Mouse (Mus musculus) forebrain, embryonic 15.5 days (tissue): Measurements from ENCODE around the gene Ripk4. TPM values are rescaled to one million over a fixed set of nuclear protein-coding genes. Genes with fewer than 3 reads are reported as not detected.

Source experiments
- ATAC-seq: fragments of 200-750 bp; cut with Nextera tagmentation; replicated peaks from 2 replicates; pipeline ENCODE4 v1.8.0; 2017; ENCODE audit warnings: mild to moderate bottlenecking, moderate TSS enrichment, moderate library complexity
- H3K27ac ChIP-seq: fragments of 300-500 bp; sonication (generic); replicated peaks from 2 replicates; pipeline ENCODE4 v1.5.1; 2015; ENCODE audit warnings: mild to moderate bottlenecking, inconsistent platforms
- H3K27me3 ChIP-seq: fragments of 300-500 bp; sonication (generic); 2 replicates; pipeline ENCODE4 v1.6.1; 2015; ENCODE audit warnings: inconsistent platforms
- H3K36me3 ChIP-seq: fragments of 300-500 bp; sonication (generic); 2 replicates; pipeline ENCODE4 v1.6.1; 2015; ENCODE audit warnings: mild to moderate bottlenecking, inconsistent platforms
- H3K4me1 ChIP-seq: fragments of 300-500 bp; sonication (generic); 2 replicates; pipeline ENCODE4 v1.6.1; 2015; ENCODE audit warnings: inconsistent platforms
- H3K4me2 ChIP-seq: fragments of 300-500 bp; sonication (generic); replicated peaks from 2 replicates; pipeline ENCODE4 v1.6.1; 2015; ENCODE audit warnings: mild to moderate bottlenecking, inconsistent platforms
- H3K4me3 ChIP-seq: fragments of 300-500 bp; sonication (generic); 2 replicates; pipeline ENCODE4 v1.5.1; 2015; ENCODE audit warnings: mild to moderate bottlenecking, inconsistent platforms
- H3K9ac ChIP-seq: fragments of 300-500 bp; sonication (generic); replicated peaks from 2 replicates; pipeline ENCODE4 v1.6.1; 2015; ENCODE audit warnings: mild to moderate bottlenecking, inconsistent platforms
- H3K9me3 ChIP-seq: fragments of 300-500 bp; sonication (generic); 2 replicates; pipeline ENCODE4 v1.6.1; 2016; ENCODE audit warnings: inconsistent platforms
- WGBS: fragments of 180-500 bp; shearing (Covaris S2); methylation state at CpG from one replicate; pipeline ENCODE4 v1.1.7; 2015; ENCODE audit warnings: mixed read lengths; 5-methylcytosine and 5-hydroxymethylcytosine counted together
- polyA plus RNA-seq: library from polyadenylated mRNA; unstranded; fragments of >200 nt; fragmentation: Nextera tagmentation; extraction: Ambion mirVana; gene quantifications from 2 replicates; pipeline ENCODE4 v1.2.1, GENCODE M21; 2015

Gene Ripk4
- 0.99 and 1.2 TPM in 2 replicates for polyA plus RNA-seq

GRCm38 (mm10) chr16:97763061-97763989, at the start of gene Ripk4:
Ripk4 (minus strand) TSS chr16:97763787.
- peak within 1 kb of the TSS; percentile 67 for H3K4me2 ChIP-seq
- H3K4me3 ChIP-seq: peak within 1 kb of the TSS; percentile 44
- H3K9me3 ChIP-seq: no peaks in the 10 kb centered on the region
- under 1% methylated on average over 88 of the region's 88 CpGs for WGBS
- no peak within 1 kb of the TSS for H3K27ac ChIP-seq
- ATAC-seq: peak; percentile 55
- peaks cover 13% of the 10 kb centered on the region for H3K4me1 ChIP-seq
- H3K27me3 ChIP-seq: peaks cover 50% of the 10 kb centered on the region
- H3K36me3 ChIP-seq: no peaks in the 10 kb centered on the region
- peak within 1 kb of the TSS; percentile 28; the same call in 1 of the 2 replicates for H3K9ac ChIP-seq

GRCm38 (mm10) chr16:97808881-97809280, 45.3 kb upstream of the Ripk4 start:
- H3K27ac ChIP-seq: no peak overlapping the region
- H3K36me3 ChIP-seq: peaks cover 92% of the 10 kb centered on the region
- H3K4me3 ChIP-seq: no peak overlapping the region
- H3K9ac ChIP-seq: no peak overlapping the region
- ATAC-seq: no peak
- no peak overlapping the region for H3K4me2 ChIP-seq
- WGBS: 96% methylated on average over 3 of the region's 3 CpGs
- no peaks in the 10 kb centered on the region for H3K4me1 ChIP-seq
- no peaks in the 10 kb centered on the region for H3K9me3 ChIP-seq
- H3K27me3 ChIP-seq: no peaks in the 10 kb centered on the region

DNA sequence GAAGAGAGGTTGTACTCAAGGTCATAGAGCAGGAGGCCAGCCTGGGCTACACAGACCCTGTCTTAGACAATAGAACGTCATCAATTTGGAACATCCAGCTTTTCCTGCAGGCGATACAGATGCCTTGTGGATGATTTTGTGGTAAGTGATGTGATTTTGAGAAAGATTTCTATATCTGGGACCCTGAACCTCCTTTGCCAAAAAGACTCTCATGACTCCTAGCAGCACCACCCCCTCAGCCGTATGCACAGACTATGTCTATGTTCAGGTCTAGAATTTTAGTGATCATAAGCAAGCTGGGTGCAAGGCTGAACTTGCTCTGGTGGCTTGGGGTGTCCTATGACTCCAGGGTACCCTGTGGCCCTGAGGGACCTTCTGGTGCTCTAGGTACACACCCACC, 42.1 kb upstream of the Ripk4 start:
- Histone ChIP-seq H3K9ac (no peak overlapping the region), H3K27ac (no peak overlapping the region), H3K36me3 (peaks cover 86% of the 10 kb centered on the region), H3K9me3 (no peaks in the 10 kb centered on the region), H3K4me3 (no peak overlapping the region), H3K27me3 (no peaks in the 10 kb centered on the region), H3K4me2 (no peak overlapping the region), H3K4me1 (no peaks in the 10 kb centered on the region)
- no peak for ATAC-seq
- 99% methylated on average over 3 of the region's 3 CpGs for WGBS

DNA sequence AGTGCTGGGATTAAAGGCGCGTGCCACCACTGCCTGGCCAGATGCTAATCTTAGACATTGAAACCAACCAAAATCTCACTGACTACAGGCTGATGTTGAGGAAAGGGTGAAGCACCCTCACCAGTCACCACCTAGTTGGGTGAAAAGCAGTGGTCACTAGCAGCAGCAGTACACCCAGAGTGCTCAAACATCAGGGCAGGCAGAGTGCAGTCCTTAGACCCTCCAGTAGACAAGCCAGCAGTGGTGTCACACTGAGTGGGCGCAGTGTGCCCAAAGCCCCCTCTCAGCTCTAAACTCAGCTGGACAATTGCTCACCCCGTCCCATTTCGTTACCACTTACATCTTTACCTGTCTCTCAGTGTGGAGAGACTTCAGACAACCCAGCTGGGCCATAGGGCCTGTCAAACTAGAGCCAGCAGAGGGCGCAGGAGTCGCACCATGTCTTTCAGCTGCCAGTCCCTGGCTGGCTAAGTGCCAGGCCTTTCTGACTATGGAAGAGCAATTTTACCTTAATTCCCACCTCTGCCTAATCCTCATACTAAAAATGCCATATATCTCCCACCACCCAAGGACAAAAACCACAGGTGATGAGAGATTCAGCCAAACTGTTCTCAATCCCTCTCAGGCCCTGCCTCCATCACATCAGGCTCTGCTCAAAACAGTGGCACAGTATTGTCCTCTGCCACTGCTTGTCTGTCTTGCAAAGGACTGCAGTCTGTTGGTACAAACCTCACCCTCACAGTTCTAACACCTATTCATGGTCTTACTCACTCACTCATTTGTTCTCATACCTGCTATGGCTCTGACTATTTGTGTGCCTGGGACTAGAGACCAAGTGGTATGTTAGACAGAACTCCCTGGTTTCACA, 41.3 kb upstream of the Ripk4 start:
- ATAC-seq: peak; percentile 43; the same call in 1 of the 2 replicates
- Histone ChIP-seq H3K4me2 (no peak overlapping the region), H3K4me3 (no peak overlapping the region), H3K27me3 (no peaks in the 10 kb centered on the region), H3K9me3 (no peaks in the 10 kb centered on the region), H3K27ac (no peak overlapping the region), H3K36me3 (peaks cover 85% of the 10 kb centered on the region), H3K4me1 (no peaks in the 10 kb centered on the region), H3K9ac (no peak overlapping the region)
- 70% methylated on average over 7 of the region's 7 CpGs for WGBS

DNA sequence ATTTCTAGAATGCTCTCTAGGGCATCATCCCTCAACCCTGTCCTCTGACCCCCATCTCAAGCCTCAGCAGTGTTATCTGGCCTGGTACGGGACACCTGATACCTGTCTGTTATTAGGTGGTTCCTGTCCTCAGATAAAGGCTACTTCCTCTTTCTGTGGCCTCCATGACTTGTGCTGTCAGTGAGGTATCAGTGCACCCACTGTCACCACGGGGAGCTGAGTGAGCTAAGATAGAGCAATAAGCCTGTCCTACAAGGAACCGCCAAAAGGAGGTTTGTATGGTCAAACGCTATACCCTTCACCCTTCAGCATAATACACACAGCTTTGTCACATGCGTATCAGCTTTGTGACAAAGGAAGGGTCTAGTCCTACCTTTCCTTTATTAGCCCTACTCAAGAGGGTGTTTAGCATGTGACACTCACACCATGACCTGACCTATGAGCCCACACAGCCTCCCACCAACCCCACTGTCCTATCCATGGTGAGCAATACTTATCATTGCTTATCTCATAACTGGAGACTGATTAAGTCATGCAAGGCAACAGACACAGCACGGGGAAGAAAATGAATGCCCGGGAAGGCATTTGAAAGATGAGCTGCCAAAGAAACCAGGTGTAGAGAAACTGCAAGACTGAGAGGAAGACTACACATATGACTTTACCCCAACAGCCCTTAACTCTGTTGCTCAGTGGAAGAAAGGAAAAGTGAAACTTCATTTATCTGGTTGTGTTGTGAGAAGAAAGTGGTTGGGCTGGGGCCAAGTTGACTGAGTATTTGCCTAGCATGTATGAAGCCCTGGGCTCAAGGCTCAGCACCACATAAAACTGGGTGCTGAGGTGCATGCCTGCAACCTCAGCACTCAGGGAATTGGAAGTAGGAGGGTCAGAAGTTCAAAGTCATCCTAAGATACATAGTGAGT, 34.6 kb upstream of the Ripk4 start:
- no peak for ATAC-seq
- Histone ChIP-seq H3K36me3 (peaks cover 86% of the 10 kb centered on the region), H3K4me3 (no peak overlapping the region), H3K4me2 (no peak overlapping the region), H3K9me3 (no peaks in the 10 kb centered on the region), H3K4me1 (no peaks in the 10 kb centered on the region), H3K27me3 (no peaks in the 10 kb centered on the region), H3K9ac (no peak overlapping the region), H3K27ac (no peak overlapping the region)
- 97% methylated on average over 7 of the region's 7 CpGs for WGBS

DNA sequence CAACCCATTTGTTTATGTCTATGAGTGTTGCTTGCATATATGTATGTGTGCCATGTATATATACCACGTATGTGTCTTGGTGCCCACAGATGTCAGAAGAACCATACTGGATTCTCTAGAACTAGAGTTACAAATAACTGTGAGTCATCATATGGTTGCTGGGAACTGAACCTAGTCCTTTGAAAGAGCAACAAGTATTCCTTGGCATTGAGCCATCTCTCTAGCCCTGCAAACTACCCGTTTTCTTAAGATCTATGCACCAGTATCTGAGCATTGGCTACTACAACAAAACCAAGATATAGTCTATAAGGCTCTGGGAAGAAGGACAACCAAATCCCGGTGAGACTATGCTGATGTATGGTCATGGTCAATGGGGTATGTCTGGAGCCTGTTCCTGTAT, 33.6 kb upstream of the Ripk4 start:
- peaks cover 85% of the 10 kb centered on the region for H3K36me3 ChIP-seq
- no peaks in the 10 kb centered on the region for H3K27me3 ChIP-seq
- no peak overlapping the region for H3K4me2 ChIP-seq
- ATAC-seq: no peak
- 82% methylated on average over 3 of the region's 3 CpGs for WGBS
- H3K9ac ChIP-seq: no peak overlapping the region
- no peak overlapping the region for H3K4me3 ChIP-seq
- H3K27ac ChIP-seq: no peak overlapping the region
- no peaks in the 10 kb centered on the region for H3K4me1 ChIP-seq
- H3K9me3 ChIP-seq: no peaks in the 10 kb centered on the region

DNA sequence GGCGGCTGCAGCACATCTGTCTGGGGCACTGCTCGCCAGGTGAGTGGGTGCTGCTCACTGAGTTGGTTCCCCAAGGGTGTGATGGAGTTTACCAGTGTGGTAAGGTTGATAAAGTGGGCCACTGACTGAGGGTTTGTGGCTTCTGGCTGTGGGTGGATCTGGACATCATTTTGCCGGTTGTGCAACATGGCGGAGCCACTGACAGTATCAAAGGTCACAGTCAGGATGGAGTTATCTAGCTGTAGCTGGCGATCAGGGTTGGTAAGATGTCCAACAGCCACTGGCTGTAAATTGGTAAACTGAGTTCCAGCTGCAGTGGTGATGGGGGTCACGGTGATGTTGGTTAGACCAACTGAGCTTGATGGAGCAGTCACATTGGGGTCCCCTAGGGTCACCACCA, 30.7 kb upstream of the Ripk4 start:
- Histone ChIP-seq H3K9ac (no peak overlapping the region), H3K36me3 (peaks cover 64% of the 10 kb centered on the region), H3K27me3 (no peaks in the 10 kb centered on the region), H3K9me3 (no peaks in the 10 kb centered on the region), H3K4me3 (no peak overlapping the region), H3K27ac (no peak overlapping the region), H3K4me1 (no peaks in the 10 kb centered on the region), H3K4me2 (no peak overlapping the region)
- no peak for ATAC-seq
- 92% methylated on average over 6 of the region's 6 CpGs for WGBS

- Histone ChIP-seq H3K9me3 (no peaks in the 10 kb centered on the region), H3K27me3 (no peaks in the 10 kb centered on the region), H3K4me1 (peaks cover 3% of the 10 kb centered on the region; the same call in 1 of the 2 replicates), H3K9ac (no peak overlapping the region), H3K36me3 (no peaks in the 10 kb centered on the region), H3K4me2 (no peak overlapping the region), H3K4me3 (no peak overlapping the region), H3K27ac (no peak overlapping the region)
- no peak for ATAC-seq
- WGBS: 83% methylated on average over 5 of the region's 5 CpGs
These were observed 19.5 kb upstream of the Ripk4 start for GRCm38 (mm10) chr16:97783057-97783456.

DNA sequence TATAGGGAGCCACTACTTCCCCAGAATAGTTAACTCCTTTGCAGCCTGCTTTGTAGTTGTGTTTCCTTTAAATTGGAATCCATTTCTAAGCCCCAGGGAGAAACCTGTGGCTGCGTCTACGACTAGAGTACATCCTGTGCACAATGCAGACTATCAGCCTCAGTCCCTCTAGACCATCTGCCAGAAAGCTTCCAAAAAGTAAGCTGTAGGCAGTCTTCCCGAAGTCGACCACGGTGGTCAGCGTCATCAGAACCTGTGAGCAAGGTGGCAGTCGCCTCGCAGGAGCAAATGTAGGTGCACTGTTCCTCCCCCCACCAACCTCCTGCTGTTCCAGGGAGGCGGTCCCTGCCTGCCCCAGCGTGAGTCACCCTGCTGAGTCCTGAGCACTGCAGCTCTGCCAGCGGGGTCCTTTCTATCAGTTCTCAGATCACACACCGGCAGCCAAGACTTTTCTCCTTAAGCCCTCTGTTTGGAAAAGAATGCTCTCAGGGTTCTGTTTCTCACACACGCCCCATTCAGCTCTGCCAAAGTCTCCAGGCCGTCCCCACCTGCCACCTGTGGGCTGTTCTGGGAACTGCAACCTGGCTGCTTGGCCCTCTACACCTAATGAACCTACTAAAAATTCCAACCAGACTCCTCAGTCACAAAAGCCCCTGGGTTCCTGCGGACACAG, 14.9 kb upstream of the Ripk4 start:
- WGBS: 16% methylated on average over 15 of the region's 15 CpGs
- peak overlapping the region; percentile 27 for H3K4me2 ChIP-seq

GRCm38 (mm10) chr16:97766501-97766900, 2.9 kb upstream of the Ripk4 start:
- no peak for ATAC-seq

More for the DNA sequence above, 14.9 kb upstream of the Ripk4 start:
- peak; percentile 84 for ATAC-seq
- no peaks in the 10 kb centered on the region for H3K9me3 ChIP-seq
- no peaks in the 10 kb centered on the region for H3K36me3 ChIP-seq
- H3K27ac ChIP-seq: no peak overlapping the region
- peaks cover 3% of the 10 kb centered on the region; the same call in 1 of the 2 replicates for H3K4me1 ChIP-seq
- no peaks in the 10 kb centered on the region for H3K27me3 ChIP-seq
- no peak overlapping the region for H3K9ac ChIP-seq
- no peak overlapping the region for H3K4me3 ChIP-seq

GRCm38 (mm10) chr16:97764626-97765025, 1.0 kb upstream of the Ripk4 start:
- Histone ChIP-seq H3K36me3 (no peaks in the 10 kb centered on the region), H3K27ac (no peak overlapping the region), H3K9ac (no peak overlapping the region), H3K4me1 (peaks cover 13% of the 10 kb centered on the region), H3K4me2 (no peak overlapping the region), H3K9me3 (no peaks in the 10 kb centered on the region), H3K27me3 (peaks cover 50% of the 10 kb centered on the region), H3K4me3 (no peak overlapping the region)
- ATAC-seq: no peak
- 46% methylated on average over 2 of the region's 2 CpGs for WGBS

More at GRCm38 (mm10) chr16:97766501-97766900, 2.9 kb upstream of the Ripk4 start:
- Histone ChIP-seq H3K27me3 (peaks cover 41% of the 10 kb centered on the region), H3K27ac (no peak overlapping the region), H3K36me3 (no peaks in the 10 kb centered on the region), H3K4me1 (peaks cover 13% of the 10 kb centered on the region), H3K4me2 (no peak overlapping the region), H3K9me3 (no peaks in the 10 kb centered on the region), H3K9ac (no peak overlapping the region), H3K4me3 (no peak overlapping the region)
- 30% methylated on average over 3 of the region's 3 CpGs for WGBS
